Mouse (Mus musculus): ENCODE results near the gene Apobec3. TPM values are rescaled to one million over a fixed set of nuclear protein-coding genes. Genes with fewer than 3 reads are reported as not detected.
A peak's percentile ranks its signal among the peaks of the same experiment; 100 is the strongest.
"Not testable (repeated sequence)": the region's sequence is repeated elsewhere in the genome, so short reads cannot be mapped to it uniquely, and the experiment has no call there.

The Apobec3 gene
- total RNA-seq, 1 experiment from 2014 or later, result 25.0 TPM

DNA sequence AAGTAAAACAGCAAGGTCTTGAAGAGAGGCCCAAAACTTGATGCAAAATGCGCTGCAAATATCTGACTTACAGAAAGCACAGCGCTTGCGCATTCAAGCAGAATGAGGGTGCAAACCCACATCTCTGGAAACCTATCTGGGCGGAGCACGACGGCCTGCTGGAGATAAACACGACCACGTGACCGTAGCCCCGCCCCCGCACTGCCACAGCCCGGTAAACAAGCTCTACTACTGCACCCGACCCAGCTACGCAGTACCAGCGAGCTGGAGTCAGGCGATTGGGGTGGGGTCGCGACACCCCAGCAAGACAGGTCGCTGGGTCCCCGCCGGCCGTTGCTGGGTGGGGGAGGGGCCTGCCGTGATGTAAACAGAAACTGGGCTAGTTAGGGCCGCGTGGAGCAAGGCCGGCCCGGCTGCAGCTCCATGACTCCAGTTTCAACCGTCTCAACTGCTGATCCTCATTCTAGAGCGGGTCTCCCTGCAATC, 36.2 kb downstream of the Apobec3 start:
- peak; percentile 96 for DNase-seq

DNA sequence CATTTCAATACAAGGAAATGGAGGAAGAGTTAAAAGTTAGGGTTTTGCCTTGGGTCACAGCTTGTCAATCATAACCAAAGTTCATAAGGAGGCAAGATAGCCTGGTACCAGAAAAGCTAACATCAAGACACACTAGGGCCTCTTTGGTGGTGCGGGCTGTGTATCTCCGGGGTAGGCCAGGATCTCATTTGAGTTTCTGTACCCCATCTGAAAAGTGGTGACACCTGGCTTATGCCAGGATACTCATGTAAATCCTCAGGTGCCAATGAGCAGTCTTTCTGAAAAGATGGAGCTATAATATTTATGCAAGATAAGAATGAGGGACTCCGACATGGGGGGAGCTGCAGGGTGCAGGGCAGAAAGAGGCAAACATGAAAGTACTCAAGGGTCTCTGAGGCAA, 36.9 kb downstream of the Apobec3 start:
- no peak for DNase-seq

DNA sequence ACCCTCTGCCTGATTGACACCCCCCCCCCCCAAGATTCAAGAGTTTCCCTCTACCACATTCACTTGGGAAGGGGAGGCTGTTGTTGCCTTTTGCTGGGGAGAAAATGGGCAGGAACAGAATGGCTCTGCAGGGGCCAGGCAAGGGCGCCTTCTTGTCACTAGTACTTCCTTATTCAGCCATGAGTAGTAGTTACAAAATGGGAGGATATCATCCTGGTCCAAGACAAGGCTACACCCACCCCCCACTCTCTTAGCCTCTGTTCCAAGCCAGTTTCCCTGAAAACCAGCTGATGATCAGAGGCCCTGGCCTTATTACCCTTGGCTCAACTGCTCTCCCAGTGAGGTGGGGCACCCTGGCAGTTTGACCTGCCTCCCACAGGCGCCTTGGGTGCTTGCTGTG, 37.3 kb downstream of the Apobec3 start:
- DNase-seq, result no peak

DNA sequence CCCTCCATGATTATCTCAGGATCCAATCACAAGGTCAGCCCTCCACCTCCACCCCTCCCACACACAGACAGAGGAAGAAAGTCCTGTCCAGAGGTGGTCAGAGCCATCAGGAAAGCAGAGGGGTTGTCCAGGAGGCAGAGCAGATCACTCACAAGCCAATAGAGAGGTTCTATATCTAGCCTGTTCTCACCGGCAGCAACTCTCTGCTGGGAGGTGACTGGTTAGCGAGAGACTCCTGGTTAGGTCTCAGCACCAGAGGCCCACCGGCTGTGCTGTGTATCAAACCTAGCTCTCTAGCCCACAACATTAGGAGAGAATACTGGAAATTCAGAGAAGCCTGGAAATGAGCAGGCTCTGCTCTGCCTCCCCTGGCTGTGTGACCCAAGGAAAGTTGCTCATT, 38.3 kb downstream of the Apobec3 start:
- DNase-seq, result no peak

DNA sequence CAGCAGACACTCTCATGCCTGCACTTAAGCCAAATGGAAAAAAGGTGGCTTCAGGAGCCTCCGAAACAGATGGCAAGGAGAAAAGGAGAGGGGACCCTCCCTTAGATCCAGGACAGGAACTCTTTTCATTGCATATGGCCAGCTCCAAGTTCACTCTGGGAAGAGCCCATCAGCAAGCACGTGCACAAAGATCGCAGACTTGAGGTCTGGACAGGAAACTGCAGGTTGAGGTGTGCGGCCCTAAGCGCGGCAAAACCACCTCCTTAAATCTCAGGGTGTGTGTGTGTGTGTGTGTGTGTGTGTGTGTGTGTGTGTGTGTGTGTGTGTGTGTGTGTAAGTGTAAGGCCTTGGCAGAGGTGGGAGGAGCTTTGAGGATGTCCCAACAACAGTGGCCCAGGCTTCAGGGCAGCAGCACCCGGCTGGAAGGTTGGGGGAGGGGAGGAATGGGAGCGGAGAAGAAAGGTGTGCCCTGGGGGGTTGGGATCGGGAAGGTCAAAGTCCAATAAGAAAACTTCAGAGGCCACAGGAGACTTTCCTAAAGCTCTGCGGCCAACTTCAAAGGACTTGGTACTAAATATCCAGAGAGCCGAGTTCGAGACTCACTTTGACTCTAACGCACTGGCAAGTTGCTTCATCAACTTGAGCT, 40.2 kb downstream of the Apobec3 start:
- no peak for DNase-seq

DNA sequence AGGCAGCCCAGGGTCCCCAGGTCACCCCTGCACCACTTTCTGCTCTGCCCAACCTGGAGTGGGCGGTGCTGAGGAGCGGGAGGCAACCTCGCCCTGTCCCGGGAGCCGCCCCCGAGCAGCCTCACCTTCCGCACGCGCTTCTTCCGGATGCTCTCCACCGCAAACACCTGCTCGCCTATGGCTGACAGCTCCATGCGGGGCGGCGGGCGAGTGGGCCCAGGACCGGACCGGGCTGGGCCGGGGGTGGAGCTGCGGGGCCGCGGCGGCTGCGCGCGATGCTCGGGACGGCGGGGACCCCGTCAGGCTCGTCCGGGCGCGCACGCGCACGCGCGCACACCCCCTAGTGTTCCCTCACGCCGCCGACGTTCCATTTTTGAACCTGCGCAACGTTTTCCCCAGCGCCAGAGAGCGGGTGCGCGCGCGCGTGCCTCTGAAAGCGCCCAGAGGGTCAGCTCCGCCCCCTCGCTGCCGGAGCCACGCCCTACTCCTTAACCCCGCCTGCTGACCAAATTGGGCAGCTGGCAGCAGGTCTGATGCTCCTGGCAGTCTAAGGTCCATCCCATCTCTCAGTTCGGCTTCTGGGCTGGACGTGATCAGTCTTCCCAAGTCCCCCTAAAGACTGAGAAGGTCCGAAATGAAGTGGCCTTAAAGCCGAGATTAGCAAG, 41.0 kb downstream of the Apobec3 start:
- DNase-seq, result peak; percentile 92

DNA sequence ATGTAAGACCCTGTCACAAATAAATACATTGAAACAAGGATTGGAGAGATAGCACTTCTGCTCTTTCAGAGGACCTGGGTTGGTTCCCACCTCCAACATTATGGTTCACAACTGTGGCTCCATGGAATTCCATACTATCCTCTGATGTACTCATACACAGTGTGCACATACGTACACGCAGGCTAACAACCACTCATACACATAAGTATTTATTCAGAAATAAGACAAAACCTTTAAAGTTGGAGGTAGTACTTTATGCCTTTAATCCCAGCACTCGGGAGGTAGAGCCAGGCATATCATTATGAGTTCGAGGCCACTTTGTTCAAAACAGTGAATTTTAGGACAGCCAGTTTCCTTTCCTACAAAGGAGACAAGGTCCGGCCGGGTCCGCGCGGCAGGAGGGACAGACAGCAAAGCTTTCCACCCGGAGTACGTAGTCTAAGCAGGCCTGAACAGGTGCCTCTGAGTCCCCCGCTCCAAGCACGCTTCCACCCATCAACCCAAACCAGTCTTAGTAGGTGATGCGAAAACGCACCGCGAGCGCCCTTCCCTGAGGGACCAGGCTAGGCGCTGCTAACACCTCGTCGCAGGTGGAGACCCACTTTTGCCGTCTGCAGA, 41.7 kb downstream of the Apobec3 start:
- DNase-seq, result no peak

DNA sequence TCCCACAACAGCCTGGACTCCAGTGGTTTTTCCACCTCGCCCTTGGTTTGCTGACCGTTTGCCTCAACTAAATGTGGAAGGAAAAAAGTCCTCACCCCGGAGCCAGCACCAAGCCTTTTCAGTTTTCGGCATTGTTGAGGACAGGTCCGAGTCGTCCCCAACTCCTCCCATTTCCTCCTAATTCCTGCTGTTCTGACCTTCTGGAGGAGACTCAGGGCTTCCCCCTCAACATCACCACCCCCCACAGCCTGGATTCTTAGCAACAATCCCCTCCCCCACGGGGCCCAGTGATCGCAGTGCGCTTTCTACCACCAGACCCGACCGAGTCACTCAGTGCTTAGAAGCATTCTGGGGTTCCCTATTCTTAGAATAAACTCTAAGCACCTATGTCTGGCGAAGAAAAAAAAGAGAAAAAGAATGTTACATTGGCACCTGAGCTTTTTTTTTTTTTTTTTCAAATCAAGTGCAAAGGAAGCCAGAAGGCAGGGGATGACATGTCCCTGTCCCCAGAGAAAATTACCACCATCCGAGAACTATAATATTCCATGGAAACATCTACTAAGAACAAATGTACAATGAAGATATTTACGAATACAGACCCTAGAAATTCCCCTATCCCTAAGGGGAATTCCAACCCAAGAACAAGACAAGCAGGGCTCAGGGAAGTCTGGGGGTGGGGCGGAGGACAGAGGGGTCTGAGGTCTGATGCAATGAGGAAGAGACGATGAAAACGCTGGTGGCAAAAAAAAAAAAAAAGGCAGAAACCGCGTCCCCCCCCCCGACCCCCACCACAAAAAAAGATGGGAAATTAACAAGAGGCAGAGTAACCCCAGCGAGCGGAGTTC, 42.4 kb downstream of the Apobec3 start:
- DNase-seq, result no peak

DNA sequence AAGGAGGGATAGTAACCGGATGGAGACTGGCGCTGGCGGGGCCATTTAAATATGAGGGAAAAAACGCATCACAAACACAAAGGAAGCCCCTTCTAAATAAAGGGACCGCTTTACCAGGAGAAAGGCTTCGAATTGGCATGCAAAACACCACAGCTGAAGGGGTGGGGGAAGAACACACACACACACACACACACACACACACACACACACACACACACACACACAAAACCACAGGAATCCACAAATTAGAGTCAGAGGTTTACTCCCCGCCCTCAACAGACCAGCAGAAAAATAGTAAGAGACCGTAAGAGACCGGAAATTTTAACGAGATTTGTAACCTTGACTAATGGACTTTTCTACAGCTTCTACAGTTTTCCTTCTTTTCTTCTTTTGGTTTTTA, 43.3 kb downstream of the Apobec3 start:
- DNase-seq, result no peak

DNA sequence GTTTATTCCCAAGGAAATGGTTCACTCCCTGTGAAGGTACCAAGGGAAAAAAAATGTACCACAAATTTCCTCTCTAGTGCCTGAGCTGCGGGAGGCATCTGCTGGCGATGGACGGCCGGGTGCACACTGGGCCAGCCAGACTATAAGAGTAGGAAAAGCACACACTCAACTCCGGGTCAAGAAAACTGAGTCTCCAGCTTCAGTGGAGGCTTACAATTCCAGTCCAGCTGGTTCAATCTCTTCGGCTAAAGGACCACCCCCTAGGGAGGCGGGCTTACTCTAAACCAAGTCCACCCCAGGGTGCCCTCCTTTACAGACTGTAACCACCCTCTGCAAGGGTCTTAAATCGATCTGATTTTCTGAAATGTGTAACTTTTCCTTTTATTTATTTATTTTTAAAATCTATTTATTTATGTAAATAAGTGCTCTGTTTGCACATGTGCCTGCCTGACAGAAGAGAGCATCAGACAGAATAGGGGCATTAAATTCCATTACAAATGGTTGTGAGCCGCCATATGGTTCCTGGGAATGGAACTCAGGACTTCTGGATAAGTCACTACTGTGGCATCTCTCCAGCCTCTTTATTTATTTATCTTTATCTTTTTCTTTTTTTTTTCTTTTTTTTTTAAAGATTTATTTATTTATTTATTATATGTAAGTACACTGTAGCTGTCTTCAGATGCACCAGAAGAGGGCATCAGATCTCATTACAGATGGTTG, 44.4 kb downstream of the Apobec3 start:
- DNase-seq, result no peak

DNA sequence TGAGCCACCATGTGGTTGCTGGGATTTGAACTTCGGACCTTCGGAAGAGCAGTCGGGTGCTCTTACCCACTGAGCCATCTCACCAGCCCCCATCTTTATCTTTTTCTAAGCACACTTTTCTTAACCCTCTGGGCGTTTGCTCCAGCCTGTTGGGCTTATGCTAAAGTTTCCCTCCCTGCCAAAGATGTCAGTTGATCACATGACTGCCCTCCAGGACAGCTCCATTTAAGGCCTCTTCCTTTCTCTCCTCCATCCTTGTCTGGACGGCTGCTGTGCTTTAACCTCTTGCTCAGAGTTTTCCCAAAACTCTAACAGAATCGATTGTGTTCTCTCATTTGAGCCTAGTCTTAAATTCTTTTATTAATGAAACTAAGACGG, 44.9 kb downstream of the Apobec3 start:
- no peak for DNase-seq

DNA sequence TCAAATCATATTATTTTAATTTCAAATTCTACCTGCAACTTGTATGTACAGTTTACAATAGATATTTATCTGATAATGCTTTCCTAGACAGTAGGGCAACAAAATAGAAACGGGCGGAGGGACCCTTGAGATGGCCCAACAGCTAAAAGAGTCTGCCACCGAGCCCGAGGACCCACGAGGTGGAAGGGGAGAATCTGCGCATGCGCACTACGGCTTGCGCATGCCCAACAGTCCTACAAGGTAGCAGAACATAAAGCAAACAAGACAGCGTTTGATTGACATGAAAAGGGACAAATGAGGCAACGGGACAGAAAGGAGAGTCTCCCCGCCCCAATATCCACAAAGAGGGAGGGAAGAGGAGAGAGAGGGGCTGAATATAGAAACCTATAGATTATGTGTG, 47.6 kb downstream of the Apobec3 start:
- DNase-seq, result no peak

DNA sequence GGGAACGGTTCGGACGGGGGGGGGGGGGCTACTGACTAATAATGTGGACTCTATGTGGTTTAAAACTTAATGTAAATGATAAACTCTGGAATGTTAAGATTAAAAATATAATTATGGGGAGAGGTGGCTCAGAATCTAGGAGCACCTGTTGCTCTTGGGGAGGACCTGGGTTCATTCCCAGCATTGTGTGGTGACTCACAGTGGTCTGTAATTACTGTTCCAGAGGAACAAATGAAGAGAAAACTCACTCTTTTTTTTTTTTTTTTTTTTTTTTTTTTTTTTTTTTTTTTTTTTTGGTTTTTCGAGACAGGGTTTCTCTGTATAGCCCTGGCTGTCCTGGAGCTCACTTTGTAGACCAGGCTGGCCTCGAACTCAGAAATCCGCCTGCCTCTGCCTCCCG, 48.0 kb downstream of the Apobec3 start:
- DNase-seq, result not testable (repeated sequence)

DNA sequence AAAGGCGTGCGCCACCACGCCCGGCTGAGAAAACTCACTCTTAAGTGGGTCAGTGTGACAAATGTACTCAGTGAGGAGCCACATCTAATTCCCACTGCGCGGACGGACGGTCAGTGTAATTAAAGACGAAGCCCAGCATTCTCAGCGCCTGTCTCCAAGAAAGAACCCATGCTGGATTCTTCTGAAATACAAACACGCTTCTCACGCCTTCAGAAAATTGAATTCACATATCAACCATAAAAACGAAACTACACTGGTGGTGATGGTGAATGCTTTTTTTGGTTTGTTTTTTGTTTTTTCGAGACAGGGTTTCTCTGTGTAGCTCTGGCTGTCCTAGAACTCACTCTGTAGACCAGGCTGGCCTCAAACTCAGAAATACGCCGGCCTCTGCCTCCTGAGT, 48.5 kb downstream of the Apobec3 start:
- DNase-seq, result no peak

DNA sequence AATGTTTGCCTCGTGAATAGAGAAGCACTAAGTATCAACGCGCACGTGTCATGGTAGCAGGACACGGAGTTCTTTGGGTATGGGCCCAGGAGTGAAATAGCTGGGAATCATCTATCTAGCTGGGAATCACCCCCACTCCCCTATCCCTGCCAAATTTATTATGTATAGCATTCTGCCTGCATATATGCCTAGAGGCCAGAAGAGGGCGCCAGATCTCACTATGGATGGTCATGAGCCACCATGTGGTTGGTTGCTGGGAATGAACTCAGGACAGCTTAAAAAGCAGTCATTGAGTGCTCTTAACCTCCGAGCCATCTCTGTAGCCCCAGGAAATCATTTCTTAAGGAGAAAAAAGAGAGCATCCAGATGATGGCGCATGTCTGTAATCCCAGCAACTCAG, 49.5 kb downstream of the Apobec3 start:
- DNase-seq, result peak; percentile 49

DNA sequence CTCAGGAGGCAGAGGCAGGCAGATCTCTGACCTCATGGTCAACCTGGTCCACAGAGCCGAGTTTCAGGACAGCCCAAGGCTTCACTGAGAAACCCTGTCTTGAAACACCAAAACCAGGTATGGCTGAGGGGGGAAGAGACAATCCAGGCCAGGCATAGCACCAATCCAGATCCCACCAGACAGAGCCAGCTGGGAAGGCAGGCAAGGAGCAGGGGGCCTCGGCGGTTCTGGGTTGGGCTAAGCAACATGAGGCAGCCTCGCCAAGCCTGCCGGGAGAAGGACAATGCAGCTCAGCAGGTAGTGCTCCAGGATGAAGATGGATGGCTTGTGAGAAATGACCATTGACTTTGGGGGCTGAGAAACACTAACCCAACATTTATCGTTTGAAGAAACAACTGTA, 51.1 kb downstream of the Apobec3 start:
- no peak for DNase-seq

DNA sequence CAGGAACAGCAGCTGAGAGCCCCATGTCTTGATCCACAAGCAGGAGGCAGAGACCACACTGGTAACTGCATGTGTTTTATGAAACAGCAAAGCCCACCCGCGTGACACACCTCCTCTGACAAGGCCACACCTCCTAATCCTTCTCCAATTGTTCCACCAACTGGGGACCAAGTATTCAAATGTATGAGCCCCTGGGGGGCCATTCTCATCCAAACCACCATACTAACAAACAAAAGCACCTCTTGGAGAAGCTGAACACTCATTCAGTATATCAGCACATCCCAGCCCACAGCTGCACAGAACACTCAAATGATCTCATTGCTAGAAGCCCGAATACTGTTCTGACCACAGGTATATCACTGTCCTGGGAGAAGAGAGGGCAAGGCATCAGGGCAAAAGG, 52.1 kb downstream of the Apobec3 start:
- DNase-seq, result no peak

DNA sequence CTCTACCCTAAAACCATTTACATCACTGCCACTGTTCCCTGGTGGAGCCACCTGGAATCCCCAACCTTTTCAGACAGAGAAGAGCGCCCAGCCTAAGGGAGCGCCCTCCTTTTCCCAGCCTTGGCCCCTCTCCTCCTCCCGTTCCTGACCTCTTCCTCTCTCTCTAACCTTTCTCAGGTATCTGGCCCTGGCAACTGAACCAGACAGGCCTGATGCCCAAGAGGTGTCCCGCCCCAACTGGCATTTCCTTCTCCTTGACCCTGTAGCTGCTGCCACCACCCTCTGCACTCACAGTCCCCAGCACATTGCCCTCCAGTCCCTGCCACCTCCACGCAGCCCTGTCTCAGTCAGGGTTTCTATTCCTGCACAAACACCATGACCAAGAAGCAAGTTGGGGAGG, 53.5 kb downstream of the Apobec3 start:
- no peak for DNase-seq

DNA sequence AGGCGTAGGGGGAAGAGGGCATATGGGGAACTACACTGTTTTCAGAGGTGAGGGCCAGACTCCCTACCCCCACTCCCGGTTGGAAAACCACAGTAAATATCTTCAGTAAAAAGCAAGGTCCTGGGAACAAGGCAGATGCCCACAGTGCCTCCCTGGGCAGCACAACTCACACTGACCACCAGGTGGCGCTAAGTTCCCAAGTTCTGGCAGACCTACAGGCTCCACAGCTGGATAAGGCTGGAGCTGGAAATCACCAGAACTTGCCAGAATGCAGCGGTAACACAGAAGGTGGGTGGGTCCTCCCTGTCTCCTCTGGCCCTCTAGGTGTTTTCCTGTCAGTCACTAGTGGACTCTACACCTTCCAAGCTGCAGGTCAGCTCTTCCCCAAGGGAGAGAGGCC, 54.6 kb downstream of the Apobec3 start:
- peak; percentile 93 for DNase-seq

DNA sequence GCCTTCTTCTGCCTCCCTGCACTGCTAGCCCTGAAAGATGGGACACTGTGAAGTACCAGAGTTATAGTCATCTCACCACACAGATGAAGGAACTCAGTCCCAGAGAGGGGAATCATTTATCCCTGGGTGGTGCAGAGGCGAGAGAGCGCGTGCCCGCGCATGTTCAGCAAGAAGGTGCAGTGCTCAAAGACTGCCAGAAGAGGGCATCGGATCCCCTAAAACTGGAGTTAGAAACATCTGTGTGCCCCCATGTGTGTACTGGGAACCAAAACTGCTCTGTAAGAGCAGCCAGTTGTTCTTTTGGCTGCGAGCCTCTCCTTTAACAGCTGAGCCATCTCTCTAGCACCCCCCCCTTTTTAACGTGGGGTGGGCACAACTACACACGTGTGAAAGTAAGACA, 55.3 kb downstream of the Apobec3 start:
- peak; percentile 32 for DNase-seq

DNA sequence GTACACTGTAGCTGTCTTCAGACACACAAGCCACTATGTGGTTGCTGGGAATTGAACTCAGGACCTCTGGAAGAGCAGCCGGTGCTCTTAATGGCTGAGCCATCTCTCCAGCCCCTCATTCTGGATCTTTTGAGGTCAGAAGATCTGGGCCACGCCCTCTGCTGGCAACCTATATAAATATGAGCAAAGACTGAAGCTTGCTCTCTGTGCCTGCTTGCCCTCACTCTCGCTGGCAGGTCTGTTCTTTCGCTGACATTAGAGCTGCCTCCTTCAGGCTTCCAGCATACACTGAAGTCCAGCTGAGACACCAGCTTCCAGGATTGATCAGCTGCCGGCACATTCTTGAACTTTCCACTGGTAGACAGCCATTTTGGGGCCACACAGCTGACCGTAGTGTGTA, 56.2 kb downstream of the Apobec3 start:
- no peak for DNase-seq

Data from adrenal gland, postnatal 25 days (tissue).